Mouse (Mus musculus) CH12.LX (cell line): Measurements from ENCODE around the gene Ifrd2.

Experiments
- BHLHE40 ChIP-seq: IDR thresholded peaks from 2 replicates; pipeline ENCODE4 v1.6.1; 2011; ENCODE audit warnings: mild to moderate bottlenecking, low read depth, low read length, improper control_type of control experiment
- CHD1 ChIP-seq: IDR thresholded peaks from 2 replicates; pipeline ENCODE4 v1.6.1; 2012; ENCODE audit warnings: low read depth, low read length, improper control_type of control experiment, inconsistent platforms
- CHD2 ChIP-seq: IDR thresholded peaks from 2 replicates; pipeline ENCODE4 v1.6.1; 2011; ENCODE audit warnings: low read length, improper control_type of control experiment
- CTCF ChIP-seq, 2 experiments: IDR thresholded peaks in 1 of 2; conservative IDR thresholded peaks in 1 of 2; 2 replicates each; pipeline ENCODE4 v1.5.1; 2011 to 2012; ENCODE audit warnings: low read depth in 2 of 2, low read length in 2 of 2, improper control_type of control experiment in 1 of 2, inconsistent platforms in 1 of 2, mild to moderate bottlenecking in 1 of 2, moderate library complexity in 1 of 2
- EP300 ChIP-seq: IDR thresholded peaks from 2 replicates; pipeline ENCODE4 v1.6.1; 2011; ENCODE audit warnings: low read length, improper control_type of control experiment
- GABPA ChIP-seq: IDR thresholded peaks from 2 replicates; pipeline ENCODE4 v1.6.1; 2012; ENCODE audit warnings: low read depth, low read length, improper control_type of control experiment, inconsistent platforms; ENCODE audit not compliant: insufficient replicate concordance
- MAFK ChIP-seq: IDR thresholded peaks from 2 replicates; pipeline ENCODE4 v1.6.1; 2011; ENCODE audit warnings: low read length, improper control_type of control experiment; ENCODE audit not compliant: insufficient replicate concordance
- NELFE ChIP-seq: IDR thresholded peaks from 2 replicates; pipeline ENCODE4 v1.6.1; 2011; ENCODE audit warnings: low read depth, low read length, improper control_type of control experiment
- POLR2A ChIP-seq: IDR thresholded peaks from 2 replicates; pipeline ENCODE4 v1.6.1; 2011; ENCODE audit warnings: low read depth, mild to moderate bottlenecking, improper control_type of control experiment, low read length
- RAD21 ChIP-seq: IDR thresholded peaks from 2 replicates; pipeline ENCODE4 v1.6.1; 2011; ENCODE audit warnings: low read depth, mild to moderate bottlenecking, low read length, improper control_type of control experiment, moderate library complexity
- SMC3 ChIP-seq: IDR thresholded peaks from 2 replicates; pipeline ENCODE4 v1.6.1; 2011; ENCODE audit warnings: low read depth, low read length, improper control_type of control experiment

- TF ChIP-seq CTCF (conservative IDR thresholded peaks at IDR 0.05 in 1 of 2, IDR thresholded peaks at IDR 0.05 in 1 of 2; ENCODE audit: low read depth in 2 of 2, low read length in 2 of 2): no peak
- TF ChIP-seq POLR2A: no peak
- TF ChIP-seq SMC3: no peak
- TF ChIP-seq EP300: no peak
- no peak for TF ChIP-seq CHD2
- no peak for TF ChIP-seq CHD1
- TF ChIP-seq BHLHE40: no peak
- no peak for TF ChIP-seq RAD21
- no peak for TF ChIP-seq MAFK
- TF ChIP-seq GABPA: no peak
- no peak for TF ChIP-seq NELFE
Observed at GRCm38 (mm10) chr9:107545199-107545598, 42.2 kb upstream of the Ifrd2 start.
